Mouse (Mus musculus) midbrain, embryonic 12.5 days (tissue): Measurements from ENCODE around the gene Csrp1. TPM values are rescaled to one million over a fixed set of nuclear protein-coding genes. Genes with fewer than 3 reads are reported as not detected.

Source experiments
- ATAC-seq: fragments of 200-750 bp; cut with Nextera tagmentation; 2 replicates; pipeline ENCODE4 v1.8.0; 2017; ENCODE audit warnings: low read depth, moderate TSS enrichment, moderate library complexity; ENCODE audit not compliant: low FRiP score
- H3K27ac ChIP-seq: fragments of 300-500 bp; sonication (generic); replicated peaks from 2 replicates; pipeline ENCODE4 v1.5.1; 2016; ENCODE audit warnings: mild to moderate bottlenecking
- H3K27me3 ChIP-seq: fragments of 300-500 bp; sonication (generic); 2 replicates; pipeline ENCODE4 v1.6.1; 2016; ENCODE audit warnings: mild to moderate bottlenecking
- H3K36me3 ChIP-seq: fragments of 300-500 bp; sonication (generic); 2 replicates; pipeline ENCODE4 v1.6.1; 2016
- H3K4me1 ChIP-seq: fragments of 300-500 bp; sonication (generic); 2 replicates; pipeline ENCODE4 v1.6.1; 2016
- H3K4me2 ChIP-seq: fragments of 300-500 bp; sonication (generic); replicated peaks from 2 replicates; pipeline ENCODE4 v1.6.1; 2016; ENCODE audit warnings: mild to moderate bottlenecking, moderate library complexity
- H3K4me3 ChIP-seq: fragments of 300-500 bp; sonication (generic); 2 replicates; pipeline ENCODE4 v1.5.1; 2016; ENCODE audit warnings: mild to moderate bottlenecking
- H3K9ac ChIP-seq: fragments of 300-500 bp; sonication (generic); replicated peaks from 2 replicates; pipeline ENCODE4 v1.6.1; 2016; ENCODE audit warnings: mild to moderate bottlenecking, moderate library complexity
- H3K9me3 ChIP-seq: fragments of 300-500 bp; sonication (generic); 2 replicates; pipeline ENCODE4 v1.6.1; 2016; ENCODE audit warnings: mild to moderate bottlenecking
- WGBS: fragments of 180-500 bp; shearing (Covaris S2); methylation state at CpG from one replicate; pipeline ENCODE4 v1.1.7; 2016; 5-methylcytosine and 5-hydroxymethylcytosine counted together
- polyA plus RNA-seq: library from polyadenylated mRNA; unstranded; fragments of >200 nt; fragmentation: Nextera tagmentation; extraction: Ambion mirVana; gene quantifications from 2 replicates; pipeline ENCODE4 v1.2.1, GENCODE M21; 2016

Gene Csrp1
- polyA plus RNA-seq, 1 experiment from 2014 or later = 41.0 TPM

DNA sequence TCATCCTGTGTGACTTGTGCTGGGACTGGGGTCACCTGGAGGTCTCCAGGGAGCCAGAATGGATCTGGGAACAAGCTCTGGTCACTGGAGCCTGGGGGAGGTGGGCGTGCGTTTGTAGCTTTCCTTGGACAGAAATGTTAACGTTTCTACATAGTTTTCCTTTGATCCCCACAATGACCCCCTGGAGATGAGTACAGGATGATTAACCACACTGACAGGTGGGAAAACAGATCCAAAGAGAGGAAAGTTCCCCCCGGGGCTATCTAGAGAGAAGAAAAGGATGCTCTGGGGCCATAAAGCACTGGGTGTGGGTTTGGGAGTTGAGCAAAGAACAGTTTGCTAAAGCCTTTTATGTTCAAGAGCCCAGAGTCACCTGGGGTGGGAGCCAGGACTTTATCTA is 60.8 kb downstream of the Csrp1 start:
- Histone ChIP-seq H3K4me2 (no peak overlapping the region), H3K9me3 (no peaks in the 10 kb centered on the region), H3K27me3 (peaks cover 15% of the 10 kb centered on the region), H3K36me3 (no peaks in the 10 kb centered on the region), H3K27ac (no peak overlapping the region), H3K4me1 (peaks cover 12% of the 10 kb centered on the region), H3K9ac (no peak overlapping the region), H3K4me3 (no peak overlapping the region)
- ATAC-seq = no peak
- 66% methylated on average over 4 of the region's 4 CpGs for WGBS

DNA sequence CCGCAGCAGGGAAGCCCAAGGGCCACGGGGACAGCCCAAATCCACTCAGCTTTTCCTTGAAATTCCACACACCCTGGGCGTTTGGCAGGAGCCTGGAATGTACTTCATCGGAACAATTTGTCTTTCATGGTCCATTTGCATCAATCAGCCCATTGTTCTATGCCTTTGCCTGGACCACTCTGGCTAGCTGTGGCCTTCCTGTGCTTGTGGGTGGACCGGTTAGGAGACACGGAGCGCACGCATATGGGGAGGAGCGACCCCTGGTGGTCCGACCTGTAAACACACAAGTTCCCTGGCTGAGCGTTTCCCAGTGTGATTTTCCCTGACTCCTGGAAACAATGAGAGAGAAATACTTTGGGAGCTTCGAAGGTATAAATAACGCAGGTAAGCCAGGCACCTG is 61.4 kb downstream of the Csrp1 start:
- Histone ChIP-seq H3K36me3 (no peaks in the 10 kb centered on the region), H3K9ac (no peak overlapping the region), H3K4me1 (peaks cover 12% of the 10 kb centered on the region), H3K4me3 (no peak overlapping the region), H3K27ac (no peak overlapping the region), H3K4me2 (no peak overlapping the region), H3K9me3 (no peaks in the 10 kb centered on the region), H3K27me3 (peaks cover 15% of the 10 kb centered on the region)
- ATAC-seq = peak; percentile 68; the same call in 1 of the 2 replicates
- 17% methylated on average over 13 of the region's 13 CpGs for WGBS

DNA sequence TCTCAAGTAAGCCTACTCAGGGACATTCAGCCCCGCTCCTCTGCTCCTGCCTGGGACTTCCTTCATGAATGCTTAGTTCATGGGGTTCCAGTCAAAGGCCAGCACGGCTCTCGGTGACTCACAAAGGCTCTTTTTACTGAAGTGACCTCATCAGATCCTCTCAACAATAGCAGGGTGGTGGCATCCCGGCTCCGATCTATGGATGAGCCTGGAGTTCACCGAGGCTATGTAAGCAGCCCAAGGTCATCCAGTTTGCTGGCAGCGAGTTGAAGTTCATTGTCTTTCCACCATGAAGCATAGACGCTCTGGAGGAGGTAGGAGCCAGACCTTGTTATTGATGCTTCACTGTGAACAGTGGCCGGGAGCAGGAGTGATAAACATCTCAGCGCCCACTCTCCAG is 63.0 kb downstream of the Csrp1 start:
- H3K4me2 ChIP-seq = no peak overlapping the region
- H3K4me3 ChIP-seq = no peak overlapping the region

DNA sequence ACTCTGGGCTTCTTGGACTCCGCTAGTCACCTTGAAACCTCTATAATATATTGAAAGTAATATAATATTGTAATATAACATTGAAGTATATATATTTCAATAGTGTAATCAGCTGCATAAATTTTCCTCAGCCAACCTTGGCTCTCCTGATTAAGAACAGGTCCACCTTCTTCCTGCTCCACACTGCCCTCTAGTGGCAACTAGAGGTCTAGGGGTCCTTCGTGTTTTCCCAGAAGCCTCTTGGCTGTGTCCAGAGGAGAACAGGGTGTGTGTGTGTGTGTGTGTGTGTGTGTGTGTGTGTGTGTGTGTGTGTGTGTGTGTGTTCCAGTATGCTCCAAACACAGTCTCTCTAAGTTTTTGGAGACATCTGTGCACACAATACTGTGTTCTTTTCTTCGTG is 67.9 kb downstream of the Csrp1 start:
- Histone ChIP-seq H3K4me3 (no peak overlapping the region), H3K27me3 (peaks cover 22% of the 10 kb centered on the region), H3K9ac (no peak overlapping the region), H3K36me3 (no peaks in the 10 kb centered on the region), H3K4me1 (no peaks in the 10 kb centered on the region), H3K4me2 (no peak overlapping the region), H3K27ac (no peak overlapping the region), H3K9me3 (no peaks in the 10 kb centered on the region)
- 45% methylated on average over 3 of the region's 3 CpGs for WGBS
- ATAC-seq = no peak; the same call in 1 of the 2 replicates

More for the DNA sequence above, 63.0 kb downstream of the Csrp1 start:
- Histone ChIP-seq H3K4me1 (peaks cover 12% of the 10 kb centered on the region), H3K27me3 (peaks cover 15% of the 10 kb centered on the region), H3K27ac (no peak overlapping the region), H3K9ac (no peak overlapping the region), H3K9me3 (no peaks in the 10 kb centered on the region), H3K36me3 (no peaks in the 10 kb centered on the region)
- no peak for ATAC-seq
- 26% methylated on average over 10 of the region's 10 CpGs for WGBS

DNA sequence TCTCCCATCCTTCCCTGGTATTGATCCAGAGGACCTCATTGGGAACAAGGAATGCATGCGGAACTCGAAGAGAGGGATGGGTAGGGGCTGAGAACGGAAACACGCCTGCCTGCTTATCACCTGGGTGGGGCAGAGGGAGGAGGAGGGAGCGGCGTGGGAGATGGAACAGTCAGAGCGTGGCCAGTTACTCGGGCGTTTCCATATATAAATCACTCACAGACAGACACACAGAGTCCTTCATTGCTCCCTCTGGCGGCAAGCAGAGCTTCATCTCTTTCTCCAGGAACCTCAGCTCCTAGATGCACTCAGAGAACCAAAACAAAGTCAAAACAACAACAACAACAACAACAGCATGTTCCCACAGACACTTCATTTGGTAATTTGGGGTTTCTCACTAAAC is 68.8 kb downstream of the Csrp1 start:
- Histone ChIP-seq H3K27me3 (peaks cover 31% of the 10 kb centered on the region), H3K4me1 (peaks cover 6% of the 10 kb centered on the region), H3K36me3 (no peaks in the 10 kb centered on the region), H3K4me3 (no peak overlapping the region), H3K9ac (no peak overlapping the region), H3K27ac (no peak overlapping the region), H3K9me3 (no peaks in the 10 kb centered on the region), H3K4me2 (no peak overlapping the region)
- ATAC-seq = no peak
- 56% methylated on average over 10 of the region's 10 CpGs for WGBS

DNA sequence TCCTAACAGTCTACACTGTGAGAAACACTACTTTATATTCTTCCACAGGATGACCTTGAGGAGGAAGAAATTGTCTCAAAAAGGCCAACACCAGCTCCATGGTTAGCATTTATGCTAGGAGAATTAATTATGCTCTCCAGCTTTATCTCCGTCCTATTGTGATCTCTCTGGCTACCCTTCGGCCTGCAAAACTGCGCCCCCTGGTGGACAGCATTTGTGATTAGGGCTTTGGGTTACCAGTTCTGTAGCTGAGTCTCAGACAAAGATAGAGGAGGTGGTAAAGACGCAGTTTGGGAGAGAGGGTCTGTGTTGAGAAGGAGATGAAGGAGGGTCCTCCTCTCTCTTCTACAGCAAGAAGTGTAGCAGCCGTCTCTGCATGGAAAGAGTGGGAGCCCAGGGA is 70.0 kb downstream of the Csrp1 start:
- peaks cover 36% of the 10 kb centered on the region for H3K27me3 ChIP-seq
- 0 out of 2 replicates have a peak, but pooled peaks have one; percentile 25 for ATAC-seq
- no peak overlapping the region for H3K4me3 ChIP-seq
- no peaks in the 10 kb centered on the region for H3K36me3 ChIP-seq
- peaks cover 16% of the 10 kb centered on the region for H3K4me1 ChIP-seq
- no peak overlapping the region for H3K27ac ChIP-seq
- no peak overlapping the region for H3K4me2 ChIP-seq
- H3K9ac ChIP-seq = no peak overlapping the region
- H3K9me3 ChIP-seq = no peaks in the 10 kb centered on the region
- 8% methylated on average over 5 of the region's 5 CpGs for WGBS

DNA sequence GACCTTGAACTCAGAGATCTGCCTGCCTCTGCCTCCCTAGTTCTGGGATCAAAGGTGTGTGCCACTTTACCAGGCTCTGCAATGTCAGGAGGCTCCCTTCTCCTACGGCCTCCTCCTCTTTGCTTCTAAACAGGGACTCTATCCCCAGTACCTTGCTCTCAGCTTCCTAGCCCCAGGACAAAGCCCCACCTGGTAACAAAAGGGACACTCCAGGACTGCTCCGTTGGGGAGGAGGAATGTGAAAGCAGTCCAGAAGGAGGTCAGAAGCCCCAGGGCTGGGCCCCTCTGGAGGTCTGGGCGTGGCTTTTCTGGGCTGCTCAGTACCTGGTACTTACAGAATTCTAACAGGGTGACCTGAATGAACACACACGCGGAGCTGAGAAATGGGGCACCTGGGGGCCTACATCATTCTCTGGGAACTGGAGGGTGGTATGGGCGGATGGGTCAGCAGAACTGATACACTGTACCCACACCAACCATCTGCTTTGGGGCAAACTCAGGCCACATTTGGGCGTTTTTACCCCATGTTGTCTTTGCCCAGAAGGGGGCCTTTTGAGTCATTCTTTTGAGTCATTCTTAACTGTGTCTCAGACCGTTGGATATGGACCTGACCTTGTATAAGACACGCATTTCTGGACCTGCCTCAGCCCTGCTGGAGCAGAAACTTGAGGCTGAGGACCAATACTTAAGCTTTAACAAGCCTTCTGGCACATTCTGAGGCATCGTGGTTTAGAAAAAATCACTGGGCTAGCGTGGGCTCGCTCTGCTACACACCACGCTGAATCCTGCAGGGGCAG is 72.5 kb downstream of the Csrp1 start:
- H3K27ac ChIP-seq = no peak overlapping the region
- H3K9me3 ChIP-seq = no peaks in the 10 kb centered on the region
- peaks cover 51% of the 10 kb centered on the region for H3K27me3 ChIP-seq
- 60% methylated on average over 13 of the region's 13 CpGs for WGBS
- no peaks in the 10 kb centered on the region for H3K36me3 ChIP-seq
- no peak for ATAC-seq
- H3K4me2 ChIP-seq = no peak overlapping the region
- no peak overlapping the region for H3K4me3 ChIP-seq
- H3K4me1 ChIP-seq = peaks cover 19% of the 10 kb centered on the region
- no peak overlapping the region for H3K9ac ChIP-seq

DNA sequence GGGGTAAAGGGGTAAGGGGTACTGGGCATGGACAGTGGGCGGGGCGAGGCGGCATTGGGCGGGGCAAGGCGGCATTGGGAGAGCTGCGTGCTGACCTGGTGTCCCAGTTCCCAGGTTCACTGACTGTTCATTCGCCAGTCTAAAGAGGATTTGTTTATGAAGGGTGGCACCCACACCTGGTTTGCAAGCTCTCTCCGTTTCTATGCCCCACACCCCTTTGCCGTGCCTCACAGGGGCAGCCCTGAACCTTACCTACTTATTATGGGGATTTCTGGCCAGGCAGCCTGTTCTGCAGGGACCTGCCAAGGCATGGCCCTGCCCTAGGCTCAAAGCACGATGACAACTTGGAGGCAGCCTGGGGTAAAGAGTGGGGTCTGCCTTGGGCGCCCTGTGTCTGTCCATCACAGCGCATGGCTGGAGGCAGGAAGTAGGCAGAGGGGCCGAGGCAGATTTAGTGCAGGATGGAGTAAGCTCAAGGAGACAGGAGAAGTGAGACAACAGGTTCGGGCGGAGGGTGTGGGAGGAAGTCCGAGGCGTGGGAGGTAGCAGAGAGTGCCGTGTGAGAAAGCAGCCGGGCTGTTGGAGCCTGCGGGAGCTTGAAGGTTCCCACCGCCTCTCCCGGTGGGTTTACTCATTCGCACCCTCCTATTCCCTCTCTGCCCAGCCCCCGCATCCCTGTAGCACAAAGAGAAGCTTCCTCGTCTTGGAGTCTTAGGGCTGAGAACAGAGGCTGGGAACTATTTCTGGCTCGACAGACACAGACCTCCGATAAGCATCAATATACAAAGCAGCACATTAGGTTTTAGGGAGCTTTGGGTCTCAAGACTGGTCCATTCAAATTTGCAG is 73.7 kb downstream of the Csrp1 start:
- Histone ChIP-seq H3K4me1 (peaks cover 19% of the 10 kb centered on the region), H3K9ac (no peak overlapping the region), H3K9me3 (no peaks in the 10 kb centered on the region), H3K27me3 (peaks cover 51% of the 10 kb centered on the region), H3K4me3 (peak overlapping the region; percentile 16; the same call in 1 of the 2 replicates), H3K4me2 (peak overlapping the region; percentile 45), H3K36me3 (no peaks in the 10 kb centered on the region), H3K27ac (no peak overlapping the region)
- 20% methylated on average over 27 of the region's 27 CpGs for WGBS
- ATAC-seq = no peak

DNA sequence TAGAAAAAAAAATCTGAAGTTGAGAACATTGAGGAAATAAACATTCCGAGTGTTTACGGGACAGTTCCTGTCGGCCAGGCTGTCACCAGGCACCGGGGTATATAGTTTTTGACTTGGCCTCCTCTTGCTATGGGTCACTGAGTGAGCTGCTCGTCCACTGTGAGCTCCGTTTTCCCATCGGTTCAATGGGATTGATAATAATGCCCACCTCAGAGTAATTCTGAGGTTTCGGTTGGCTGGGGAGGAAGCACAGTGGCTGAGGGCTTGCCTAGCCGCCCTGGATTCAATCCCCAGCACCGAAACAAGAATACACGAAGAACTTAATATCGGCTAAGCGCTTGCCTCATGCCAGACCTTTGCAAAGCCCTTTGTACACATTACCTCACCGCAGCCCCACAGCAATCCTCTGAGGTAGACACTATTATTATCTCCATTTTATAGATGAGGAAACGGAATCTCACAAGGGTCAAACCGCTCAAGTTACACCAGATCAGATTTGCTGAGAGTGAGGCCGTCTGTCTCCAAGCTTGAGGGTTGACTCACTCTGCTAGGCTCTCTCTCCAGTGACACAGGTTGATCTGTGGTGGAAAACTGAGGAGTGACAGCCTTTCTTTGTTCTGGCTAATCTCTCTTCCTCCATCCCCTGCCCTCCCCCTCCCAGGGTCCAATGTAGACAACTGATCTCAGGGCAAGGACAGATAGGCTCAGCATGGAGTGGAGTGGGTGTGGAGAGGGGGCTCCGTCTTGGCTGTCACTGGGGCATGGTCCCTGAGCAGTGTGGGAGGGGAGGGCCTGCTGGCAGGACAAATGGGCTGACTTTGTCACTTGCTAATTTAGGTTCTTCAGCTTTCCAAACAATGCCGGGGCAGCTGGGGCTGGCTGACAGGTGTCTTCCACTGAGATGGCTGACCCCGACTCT is 74.6 kb downstream of the Csrp1 start:
- Histone ChIP-seq H3K9me3 (no peaks in the 10 kb centered on the region), H3K4me2 (peak overlapping the region; percentile 45), H3K4me3 (0 out of 2 replicates have a peak overlapping the region, but pooled peaks have one; percentile 16), H3K4me1 (peaks cover 19% of the 10 kb centered on the region), H3K27me3 (peaks cover 51% of the 10 kb centered on the region), H3K9ac (no peak overlapping the region), H3K27ac (no peak overlapping the region), H3K36me3 (no peaks in the 10 kb centered on the region)
- WGBS = 29% methylated on average over 20 of the region's 20 CpGs
- ATAC-seq = peak; percentile 66

DNA sequence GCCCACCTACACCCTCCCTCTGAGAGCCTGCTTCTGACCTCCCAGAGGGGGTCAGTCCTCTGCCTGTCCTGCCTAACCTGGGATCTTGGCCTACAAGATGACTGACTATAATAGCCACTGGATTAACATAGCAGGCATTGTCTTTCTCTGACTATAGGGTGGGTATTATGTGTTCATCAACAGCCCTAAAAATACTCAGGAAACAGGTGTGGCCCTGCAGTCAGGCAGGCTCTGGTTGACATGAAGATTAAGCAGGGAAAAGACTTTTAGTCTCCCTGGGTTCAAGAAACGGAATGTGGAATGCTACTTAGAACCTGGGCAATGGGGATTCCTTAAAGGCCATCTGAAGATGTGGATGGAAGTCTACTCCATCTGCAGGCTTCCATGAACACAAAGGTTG is 78.6 kb downstream of the Csrp1 start:
- ATAC-seq = no peak
- Histone ChIP-seq H3K27ac (no peak overlapping the region), H3K9me3 (no peaks in the 10 kb centered on the region), H3K27me3 (peaks cover 23% of the 10 kb centered on the region), H3K4me1 (peaks cover 24% of the 10 kb centered on the region), H3K36me3 (no peaks in the 10 kb centered on the region), H3K9ac (no peak overlapping the region), H3K4me3 (no peak overlapping the region), H3K4me2 (no peak overlapping the region)
- 76% methylated on average over 1 of the region's 1 CpGs for WGBS

DNA sequence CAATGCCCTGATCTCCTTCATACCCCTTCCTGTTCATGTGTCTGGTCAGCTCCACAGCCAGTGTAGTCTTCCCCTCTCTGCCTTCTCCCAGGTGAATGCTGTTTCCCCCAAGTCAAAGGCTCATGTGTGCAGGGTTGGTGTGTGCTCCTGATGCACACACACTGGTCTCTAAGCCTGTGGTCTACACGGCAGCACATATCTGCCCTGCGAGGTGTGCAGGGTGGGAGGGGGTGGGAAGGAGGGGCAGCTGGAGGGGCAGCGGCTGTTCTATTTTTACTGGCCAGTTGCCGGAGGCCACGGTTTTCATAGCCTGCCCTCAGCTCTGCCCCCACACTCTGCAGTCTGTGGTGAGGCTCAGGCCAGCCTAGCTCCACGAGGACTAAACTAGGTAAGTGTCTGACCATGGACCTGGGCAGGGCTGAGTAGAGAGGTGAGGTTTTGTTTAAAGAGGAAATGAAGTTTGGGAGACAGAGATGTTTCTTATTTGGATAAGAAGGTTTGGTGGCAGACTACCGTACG is 79.3 kb downstream of the Csrp1 start:
- no peaks in the 10 kb centered on the region for H3K9me3 ChIP-seq
- no peak overlapping the region for H3K27ac ChIP-seq
- H3K9ac ChIP-seq = no peak overlapping the region
- no peak overlapping the region for H3K4me3 ChIP-seq
- H3K4me2 ChIP-seq = no peak overlapping the region
- peaks cover 23% of the 10 kb centered on the region for H3K27me3 ChIP-seq
- no peak for ATAC-seq
- H3K36me3 ChIP-seq = no peaks in the 10 kb centered on the region
- 80% methylated on average over 8 of the region's 8 CpGs for WGBS
- H3K4me1 ChIP-seq = peaks cover 18% of the 10 kb centered on the region; the same call in 1 of the 2 replicates
